Mouse (Mus musculus) CH12F3 (cell line): Measurements from ENCODE around the gene Olfr995.

Source experiments
- in situ Hi-C: fragments of 300-500 bp; cut with MboI; formaldehyde crosslinking; loops from 2 replicates; pipeline ENCODE4 v1.14.3; 2020; ENCODE audit warnings: low sequenced_read_pairs

Gene Olfr995

GRCm38 (mm10) chr2:85443539-85443938, at the start of gene Olfr995:
Olfr995 (minus strand) TSS chr2:85443639.
- in situ Hi-C loops: no loop called here

- in situ Hi-C loops: no loop called here
Observed at GRCm38 (mm10) chr2:85490396-85490795, 47.0 kb upstream of the Olfr995 start.

DNA sequence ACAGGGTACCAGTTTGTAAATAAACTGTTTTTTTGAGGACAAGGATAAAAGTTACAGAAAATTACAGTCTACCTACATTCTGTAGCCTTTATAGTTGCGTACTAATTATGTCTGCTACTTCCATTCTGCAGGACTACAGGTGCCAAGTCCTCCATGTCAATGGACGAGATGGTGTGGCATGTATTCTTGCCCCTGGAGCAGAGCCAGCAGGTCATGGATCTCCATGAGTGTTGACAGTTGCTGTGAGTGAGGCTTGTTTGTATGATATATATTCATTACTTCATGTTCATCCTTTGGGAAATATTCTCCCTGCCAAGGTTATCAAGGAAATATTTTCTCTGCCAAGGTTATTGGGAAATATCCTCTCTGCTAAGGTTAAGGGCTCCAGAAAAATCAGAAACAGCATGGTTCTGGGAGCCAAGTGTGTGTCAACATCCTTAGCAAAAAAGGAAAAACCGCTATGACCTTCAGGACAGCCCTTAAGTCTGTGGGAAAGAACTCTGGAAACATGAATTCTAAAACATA, 23.4 kb upstream of the Olfr995 start:
- in situ Hi-C loops: no loop called here

DNA sequence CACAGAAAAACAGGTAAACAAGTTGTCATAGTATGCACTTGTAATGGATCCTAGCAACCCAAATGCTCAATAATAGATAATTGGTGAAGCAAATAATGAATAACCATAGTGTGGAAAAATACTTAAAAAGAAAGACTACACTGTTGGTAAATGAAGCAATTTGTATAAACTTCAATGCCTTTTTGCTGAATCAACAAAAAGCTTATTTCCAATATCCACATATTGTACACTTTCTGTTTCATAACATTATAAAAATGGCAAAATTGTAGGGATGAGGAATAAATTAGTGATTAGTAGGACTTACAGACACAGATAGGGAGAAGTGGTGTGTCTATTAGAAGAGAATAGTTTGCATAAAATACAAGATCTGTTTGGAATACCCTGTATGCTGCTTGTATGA, 893 bp downstream of the Olfr995 start:
- in situ Hi-C loops: no loop called here

- in situ Hi-C loops: no loop called here
Observed at GRCm38 (mm10) chr2:85436351-85436750, 7.1 kb downstream of the Olfr995 start, which contains the start of gene Olfr994. Olfr994 (minus strand) TSS chr2:85436451.

- in situ Hi-C loops: no loop called here
Observed at GRCm38 (mm10) chr2:85425893-85426292, 17.5 kb downstream of the Olfr995 start.

GRCm38 (mm10) chr2:85414777-85415176, 28.7 kb downstream of the Olfr995 start, which contains the start of gene Olfr993:
Olfr993 (minus strand) TSS chr2:85414877.
- in situ Hi-C loops: no loop called here

- in situ Hi-C loops: no loop called here
Observed at GRCm38 (mm10) chr2:85409369-85409768, 34.1 kb downstream of the Olfr995 start, which contains the start of gene Olfr992. Olfr992 (minus strand) TSS chr2:85409469.
